Mouse (Mus musculus) right cerebral cortex, adult 18-20 months (tissue): ENCODE results near the gene Ppp1r1b.
A peak's percentile ranks its signal among the peaks of the same experiment; 100 is the strongest.

Experiments used
- DNase-seq: peaks from one replicate; pipeline ENCODE4 v3.0.0; 2022; ENCODE audit warnings: mixed read lengths

Gene Ppp1r1b

GRCm38 (mm10) chr11:98400161-98400726 lies 52.0 kb downstream of the Ppp1r1b start, which contains the start of gene Pgap3:
Gene Pgap3 (minus strand): TSS chr11:98400490.
- DNase-seq = peak; percentile 88

- no peak for DNase-seq
Observed at GRCm38 (mm10) chr11:98400816-98401215, 52.6 kb downstream of the Ppp1r1b start.

- DNase-seq = no peak
Observed at GRCm38 (mm10) chr11:98406621-98407020, 58.4 kb downstream of the Ppp1r1b start.
